Mouse (Mus musculus): ENCODE results near the gene Gck. TPM values are rescaled to one million over a fixed set of nuclear protein-coding genes. Genes with fewer than 3 reads are reported as not detected.

The Gck gene
- polyA plus RNA-seq, 1 experiment from 2014 or later: 6.1 TPM

- Histone ChIP-seq H3K27me3 (peaks cover 23% of the 10 kb centered on the region), H3K4me2 (no peak overlapping the region), H3K4me1 (replicated peaks) (peaks cover 7% of the 10 kb centered on the region), H3K27ac (no peak overlapping the region), H3K4me3 (no peak overlapping the region), H3K9ac (no peak overlapping the region), H3K9me3 (no peaks in the 10 kb centered on the region), H3K36me3 (peaks cover 31% of the 10 kb centered on the region)
- 88% methylated on average over 2 of the region's 2 CpGs for WGBS
- ATAC-seq (ENCODE audit: low FRiP score): no peak
These were observed 82.7 kb downstream of the Gck start for GRCm38 (mm10) chr11:5867196-5867595.

GRCm38 (mm10) chr11:5862394-5863105 lies 87.3 kb downstream of the Gck start:
- H3K27ac ChIP-seq: no peak overlapping the region
- peaks cover 53% of the 10 kb centered on the region for H3K27me3 ChIP-seq
- H3K9me3 ChIP-seq: no peaks in the 10 kb centered on the region
- H3K4me2 ChIP-seq: peak overlapping the region; percentile 62
- H3K36me3 ChIP-seq: no peaks in the 10 kb centered on the region
- H3K9ac ChIP-seq: 0 out of 2 replicates have a peak overlapping the region, but pooled peaks have one; percentile 67
- no peak for ATAC-seq (ENCODE audit: low FRiP score)
- 27% methylated on average over 15 of the region's 15 CpGs for WGBS
- peak overlapping the region; percentile 36 for H3K4me3 ChIP-seq
- peaks cover 17% of the 10 kb centered on the region for H3K4me1 ChIP-seq (replicated peaks)

DNA sequence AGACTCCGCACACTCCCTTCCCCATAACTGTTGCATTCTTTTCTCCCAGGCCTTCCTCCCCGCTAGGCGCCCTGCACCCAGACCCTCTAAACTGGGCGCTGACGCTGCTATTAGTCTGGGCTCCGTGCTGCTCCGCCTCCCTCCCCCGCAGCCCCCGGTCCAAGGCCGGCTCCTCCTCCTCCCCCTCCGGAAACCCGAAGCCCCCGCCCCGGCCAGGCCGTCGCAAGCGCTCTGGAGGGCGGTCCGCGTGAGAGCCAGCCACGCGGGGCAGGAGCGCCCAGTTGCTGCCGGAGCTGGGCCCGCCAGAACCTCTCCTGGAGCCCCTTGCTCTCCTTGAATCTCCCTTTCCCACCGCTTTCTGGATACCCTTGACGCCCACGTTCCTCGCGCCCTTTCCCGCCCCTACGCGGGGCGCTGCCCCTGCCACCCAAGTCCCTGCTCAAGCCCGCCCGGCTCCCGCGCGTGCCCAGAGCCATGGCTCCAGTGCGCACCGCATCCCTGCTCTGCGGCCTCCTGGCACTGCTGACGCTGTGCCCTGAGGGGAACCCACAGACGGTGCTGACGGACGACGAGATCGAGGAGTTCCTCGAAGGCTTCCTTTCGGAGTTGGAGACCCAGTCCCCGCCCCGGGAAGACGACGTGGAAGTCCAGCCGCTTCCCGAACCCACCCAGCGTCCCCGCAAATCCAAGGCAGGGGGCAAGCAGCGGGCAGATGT lies 88.0 kb downstream of the Gck start, which contains the start of gene Aebp1:
Aebp1 (plus strand) TSS at position 270 of the 716 bp plus-strand sequence.
- Histone ChIP-seq H3K36me3 (no peaks in the 10 kb centered on the region), H3K27me3 (peaks cover 53% of the 10 kb centered on the region), H3K4me3 (peak within 1 kb of the TSS; percentile 36), H3K4me1 (replicated peaks) (peaks cover 17% of the 10 kb centered on the region), H3K9me3 (no peaks in the 10 kb centered on the region), H3K27ac (no peak within 1 kb of the TSS), H3K9ac (peak within 1 kb of the TSS; percentile 67), H3K4me2 (peak within 1 kb of the TSS; percentile 62)
- ATAC-seq (ENCODE audit: low FRiP score): 0 out of 2 replicates have a peak, but pooled peaks have one; percentile 24
- WGBS: 4% methylated on average over 59 of the region's 59 CpGs

- Histone ChIP-seq H3K27ac (no peak overlapping the region), H3K9me3 (no peaks in the 10 kb centered on the region), H3K4me3 (no peak overlapping the region), H3K4me1 (replicated peaks) (peaks cover 23% of the 10 kb centered on the region), H3K36me3 (no peaks in the 10 kb centered on the region), H3K9ac (no peak overlapping the region), H3K4me2 (no peak overlapping the region), H3K27me3 (peaks cover 53% of the 10 kb centered on the region)
- no peak for ATAC-seq (ENCODE audit: low FRiP score)
- 58% methylated on average over 6 of the region's 6 CpGs for WGBS
These were observed 89.2 kb downstream of the Gck start for GRCm38 (mm10) chr11:5860639-5861038.

DNA sequence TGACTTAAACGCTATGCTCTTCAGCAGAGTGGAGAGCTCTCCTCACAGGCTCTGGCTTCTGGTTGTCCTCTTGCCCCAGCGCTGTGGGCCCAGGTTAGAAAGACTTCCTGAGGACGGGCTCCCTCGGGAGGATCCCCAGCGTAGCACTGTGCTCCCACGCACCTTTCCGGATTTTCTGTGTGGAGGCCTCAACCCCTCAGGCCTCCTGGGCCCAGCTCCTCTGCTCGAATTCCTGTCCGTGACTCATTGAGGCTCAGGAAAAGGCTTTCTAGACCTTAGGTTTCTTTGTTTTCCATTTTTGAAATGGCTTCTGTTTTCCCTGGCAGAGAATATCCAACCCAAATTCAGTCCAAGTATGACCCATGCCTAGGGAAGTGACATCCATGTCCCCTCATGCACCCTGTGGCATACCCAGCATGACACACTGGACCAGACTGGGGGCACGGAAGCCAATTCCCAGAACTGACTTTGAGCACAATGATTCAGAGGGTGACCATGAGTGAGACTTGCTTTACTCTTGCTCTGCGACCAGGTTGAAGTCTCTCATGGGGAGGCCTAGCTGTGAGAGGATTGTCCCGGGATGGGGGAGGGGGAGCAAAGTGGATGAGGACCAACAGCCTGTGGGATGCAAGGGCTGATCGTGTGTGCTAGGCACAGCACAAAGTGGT lies 89.9 kb downstream of the Gck start:
- Histone ChIP-seq H3K9me3 (no peaks in the 10 kb centered on the region), H3K4me1 (replicated peaks) (peaks cover 23% of the 10 kb centered on the region), H3K27ac (no peak overlapping the region), H3K9ac (no peak overlapping the region), H3K36me3 (no peaks in the 10 kb centered on the region), H3K4me3 (no peak overlapping the region), H3K27me3 (peaks cover 53% of the 10 kb centered on the region), H3K4me2 (no peak overlapping the region)
- ATAC-seq (ENCODE audit: low FRiP score): no peak
- WGBS: 87% methylated on average over 13 of the region's 13 CpGs

DNA sequence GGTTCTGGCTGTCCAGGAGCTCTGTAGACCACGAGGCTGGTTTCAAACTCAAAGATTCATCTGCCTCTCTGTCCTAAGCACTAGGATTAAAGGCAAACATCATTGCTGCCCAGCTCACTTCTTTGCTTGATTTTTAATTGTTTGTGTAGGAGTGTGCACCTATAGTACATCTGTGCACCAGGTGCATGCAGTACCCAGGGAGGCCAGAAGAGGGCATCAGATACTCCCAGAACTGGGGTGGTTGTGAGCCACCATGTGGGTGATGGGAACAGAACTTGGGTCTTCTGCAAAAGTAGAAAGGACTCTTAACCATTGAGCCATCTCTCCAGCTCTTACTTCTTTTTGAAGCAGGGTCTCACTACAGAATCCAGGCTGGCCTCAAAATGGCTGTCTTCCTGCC lies 91.2 kb downstream of the Gck start:
- Histone ChIP-seq H3K27ac (no peak overlapping the region), H3K9ac (no peak overlapping the region), H3K4me3 (no peak overlapping the region), H3K9me3 (no peaks in the 10 kb centered on the region), H3K36me3 (no peaks in the 10 kb centered on the region), H3K27me3 (peaks cover 46% of the 10 kb centered on the region), H3K4me1 (replicated peaks) (peaks cover 23% of the 10 kb centered on the region), H3K4me2 (no peak overlapping the region)
- ATAC-seq (ENCODE audit: low FRiP score): no peak
- WGBS: 82% methylated on average over 1 of the region's 1 CpGs

DNA sequence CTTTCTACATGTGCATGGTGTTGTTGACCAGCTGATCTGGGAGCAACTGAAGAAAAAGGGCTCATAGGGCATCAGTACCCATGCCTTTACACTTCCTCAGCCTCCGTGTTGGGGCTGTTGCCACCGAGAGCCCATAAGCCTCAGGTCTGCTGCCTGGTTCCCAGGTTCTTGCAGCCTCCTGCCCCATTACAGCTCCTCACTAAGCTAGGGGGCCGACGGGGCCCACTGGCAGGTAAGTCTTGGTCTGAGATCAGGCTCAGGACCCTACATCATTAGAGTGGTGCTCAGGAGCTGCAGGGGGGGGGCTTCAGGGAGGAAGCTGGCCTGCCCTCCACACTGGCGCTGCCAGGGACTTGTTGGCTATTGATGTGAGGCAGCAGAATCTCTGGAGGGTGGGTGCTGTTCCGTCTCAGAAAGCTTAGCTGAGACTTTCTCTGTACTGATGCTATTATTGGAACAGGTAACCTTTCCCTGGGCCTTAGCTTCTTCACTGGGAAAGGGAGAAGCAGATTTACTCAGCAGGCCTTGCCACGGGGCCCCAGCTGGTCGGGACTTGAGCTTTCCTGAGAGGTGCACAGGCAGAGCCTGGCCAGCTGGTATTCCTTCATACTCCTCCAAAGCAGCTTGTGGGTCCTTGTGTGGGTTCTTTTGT lies 93.3 kb downstream of the Gck start:
- WGBS: 81% methylated on average over 8 of the region's 8 CpGs
- no peaks in the 10 kb centered on the region for H3K36me3 ChIP-seq
- H3K4me2 ChIP-seq: no peak overlapping the region
- peaks cover 24% of the 10 kb centered on the region for H3K27me3 ChIP-seq
- no peak overlapping the region for H3K27ac ChIP-seq
- H3K4me3 ChIP-seq: no peak overlapping the region
- H3K9ac ChIP-seq: no peak overlapping the region
- ATAC-seq (ENCODE audit: low FRiP score): no peak
- H3K9me3 ChIP-seq: no peaks in the 10 kb centered on the region
- H3K4me1 ChIP-seq (replicated peaks): peaks cover 10% of the 10 kb centered on the region

DNA sequence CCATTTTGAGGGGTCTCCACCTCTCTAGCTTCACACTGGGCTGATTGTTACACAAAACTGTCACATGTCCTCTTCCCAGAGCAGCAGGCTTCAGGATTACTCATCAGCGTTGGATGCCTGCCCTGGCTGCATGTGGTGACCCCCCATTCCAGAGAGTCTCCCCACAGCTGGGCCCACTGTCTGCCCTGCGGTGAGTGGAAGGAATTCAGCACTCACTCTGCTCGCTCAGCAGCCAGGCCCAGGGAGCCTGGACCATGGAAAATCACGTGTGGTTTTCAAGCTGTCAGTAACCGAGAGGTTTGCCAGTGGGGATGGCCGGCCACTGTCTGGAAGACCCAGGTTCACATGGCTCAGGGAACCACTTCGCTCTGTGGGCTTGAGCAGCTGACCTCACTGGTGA lies 94.0 kb downstream of the Gck start:
- ATAC-seq (ENCODE audit: low FRiP score): no peak
- 36% methylated on average over 7 of the region's 7 CpGs for WGBS
- H3K9ac ChIP-seq: no peak overlapping the region
- no peak overlapping the region for H3K4me2 ChIP-seq
- H3K36me3 ChIP-seq: no peaks in the 10 kb centered on the region
- peaks cover 17% of the 10 kb centered on the region for H3K27me3 ChIP-seq
- H3K9me3 ChIP-seq: no peaks in the 10 kb centered on the region
- no peak overlapping the region for H3K27ac ChIP-seq
- H3K4me3 ChIP-seq: no peak overlapping the region
- H3K4me1 ChIP-seq (replicated peaks): peaks cover 6% of the 10 kb centered on the region; the same call in 1 of the 2 replicates

DNA sequence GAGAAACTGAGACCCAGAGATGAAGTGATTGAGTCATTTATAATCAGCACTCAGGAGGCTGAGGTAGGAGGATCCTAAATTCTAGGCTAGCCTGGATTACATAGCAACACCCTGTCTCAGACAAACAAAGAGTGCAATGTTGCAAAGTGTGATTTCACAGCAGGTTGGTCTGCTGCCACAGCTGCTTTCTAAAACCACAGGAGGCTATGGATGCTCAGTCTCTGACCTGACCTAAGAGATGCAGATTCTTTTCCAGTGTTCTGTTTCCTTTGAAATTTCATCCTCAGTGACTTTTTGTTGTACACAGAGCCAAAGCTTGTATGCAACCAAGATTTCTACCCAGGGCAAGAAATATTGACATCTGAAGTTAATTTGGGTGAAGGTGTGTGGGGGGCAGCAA lies 94.4 kb downstream of the Gck start:
- no peak for ATAC-seq (ENCODE audit: low FRiP score)
- Histone ChIP-seq H3K4me1 (replicated peaks) (peaks cover 6% of the 10 kb centered on the region; the same call in 1 of the 2 replicates), H3K9ac (no peak overlapping the region), H3K27ac (no peak overlapping the region), H3K9me3 (no peaks in the 10 kb centered on the region), H3K27me3 (peaks cover 13% of the 10 kb centered on the region), H3K4me3 (no peak overlapping the region), H3K36me3 (no peaks in the 10 kb centered on the region), H3K4me2 (no peak overlapping the region)

- Histone ChIP-seq H3K27ac (no peak overlapping the region), H3K4me2 (no peak overlapping the region), H3K27me3 (no peaks in the 10 kb centered on the region), H3K36me3 (no peaks in the 10 kb centered on the region), H3K4me3 (no peak overlapping the region), H3K9ac (no peak overlapping the region), H3K9me3 (no peaks in the 10 kb centered on the region), H3K4me1 (replicated peaks) (peaks cover 14% of the 10 kb centered on the region; the same call in 1 of the 2 replicates)
- ATAC-seq (ENCODE audit: low FRiP score): no peak
- WGBS: 25% methylated on average over 1 of the region's 1 CpGs
These were observed 97.6 kb downstream of the Gck start for GRCm38 (mm10) chr11:5852314-5852713.

DNA sequence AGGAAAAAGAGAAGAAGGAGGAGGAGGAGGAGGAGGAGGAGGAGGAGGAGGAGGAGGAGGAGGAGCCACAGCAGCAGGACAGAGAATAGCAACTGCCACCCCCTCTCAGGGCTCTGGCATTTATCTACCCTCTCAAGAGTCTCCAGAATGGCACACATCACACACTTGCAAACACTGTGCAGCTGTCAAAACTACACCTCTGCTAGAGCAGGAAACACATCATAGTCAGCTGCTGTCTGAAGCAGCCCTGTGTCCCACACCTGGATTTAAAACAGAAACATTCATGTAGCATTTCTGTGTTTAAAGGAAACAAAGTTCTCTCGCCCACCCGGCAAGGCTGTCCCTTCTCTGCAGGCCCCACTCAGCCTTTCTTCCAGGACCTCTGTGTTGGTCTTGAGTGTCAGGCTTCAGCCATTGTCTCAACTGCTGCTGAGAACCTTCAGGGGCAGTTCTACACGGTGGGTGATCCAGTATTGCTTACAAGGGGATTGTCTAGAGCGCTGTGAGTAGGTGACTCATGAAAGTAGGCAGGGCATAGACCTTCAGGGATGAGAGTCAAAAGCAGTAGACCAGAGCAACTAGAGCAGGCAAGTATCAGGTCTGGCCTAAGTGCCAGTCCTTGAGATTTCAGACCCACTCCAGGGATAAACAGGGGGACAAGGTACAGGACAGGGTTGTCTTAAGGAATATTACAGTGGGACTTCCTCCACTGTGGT lies 98.7 kb downstream of the Gck start:
- Histone ChIP-seq H3K27ac (no peak overlapping the region), H3K27me3 (no peaks in the 10 kb centered on the region), H3K9ac (no peak overlapping the region), H3K36me3 (no peaks in the 10 kb centered on the region), H3K4me1 (replicated peaks) (peaks cover 13% of the 10 kb centered on the region; the same call in 1 of the 2 replicates), H3K9me3 (no peaks in the 10 kb centered on the region), H3K4me3 (no peak overlapping the region), H3K4me2 (no peak overlapping the region)
- ATAC-seq (ENCODE audit: low FRiP score): no peak
- WGBS: 55% methylated on average over 4 of the region's 4 CpGs
